Mouse (Mus musculus) retina, embryonic 14.5 days (tissue): Measurements from ENCODE around the gene Cpne9.
A peak's percentile ranks its signal among the peaks of the same experiment; 100 is the strongest.

Source experiments
- DNase-seq: peaks from one replicate; pipeline ENCODE4 v3.0.0-alpha.2; 2015; ENCODE audit warnings: low spot score

The Cpne9 gene

DNA sequence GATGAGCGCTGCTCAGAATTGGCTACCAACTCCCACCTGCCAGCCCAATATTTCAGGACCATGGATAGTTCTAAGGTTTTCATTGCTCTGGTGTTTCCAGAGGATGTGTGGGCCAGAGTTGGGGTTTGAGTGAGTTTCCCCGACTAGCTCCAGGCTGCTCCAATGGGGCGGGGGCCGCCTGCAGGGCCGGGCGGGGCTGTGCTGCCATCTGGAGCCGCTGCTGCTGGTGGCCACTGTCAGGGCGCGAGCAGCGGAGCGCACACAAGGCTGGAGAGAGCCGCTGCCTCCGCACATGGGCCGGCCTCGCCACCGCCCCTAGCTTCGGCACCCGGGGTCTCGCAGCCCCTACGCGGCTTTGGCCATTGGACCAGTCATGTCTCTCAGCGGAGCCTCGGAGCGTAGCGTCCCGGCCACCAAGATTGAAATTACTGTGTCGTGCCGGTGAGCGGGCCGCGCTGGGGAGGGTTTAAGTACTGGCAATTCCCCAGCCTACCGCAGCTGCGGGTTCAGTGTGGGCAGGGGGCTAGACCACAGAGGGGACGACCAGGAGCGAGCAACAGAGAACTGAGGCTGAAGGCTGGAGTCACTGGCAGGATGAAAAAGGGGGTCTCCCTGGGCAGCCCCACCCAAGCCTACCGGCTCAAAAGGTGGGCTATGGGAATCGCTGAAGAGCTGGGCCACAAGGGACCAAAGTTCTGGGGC, at the start of gene Cpne9:
Cpne9 (plus strand) TSS at position 207 of the 702 bp plus-strand sequence.
- DNase-seq = peak; percentile 75

DNA sequence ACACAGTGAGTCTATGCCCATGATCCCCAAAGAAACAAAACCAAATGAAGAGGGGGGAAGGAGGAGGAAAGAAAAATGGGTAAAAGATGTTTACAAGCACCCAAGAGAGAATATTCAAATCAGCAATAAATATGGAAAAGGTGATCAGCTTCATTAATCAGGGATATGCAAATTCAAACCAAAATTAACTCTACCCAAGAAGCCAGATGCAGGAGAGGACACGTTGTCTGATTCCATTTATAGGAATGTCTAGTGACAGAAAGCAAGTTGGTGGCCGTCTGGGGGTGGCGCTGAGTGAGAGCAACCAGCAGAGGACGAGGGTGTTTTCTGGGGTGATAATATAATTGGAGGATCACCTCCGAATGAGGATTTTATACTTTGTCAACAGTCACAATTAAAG, 47.0 kb upstream of the Cpne9 start:
- no peak for DNase-seq

DNA sequence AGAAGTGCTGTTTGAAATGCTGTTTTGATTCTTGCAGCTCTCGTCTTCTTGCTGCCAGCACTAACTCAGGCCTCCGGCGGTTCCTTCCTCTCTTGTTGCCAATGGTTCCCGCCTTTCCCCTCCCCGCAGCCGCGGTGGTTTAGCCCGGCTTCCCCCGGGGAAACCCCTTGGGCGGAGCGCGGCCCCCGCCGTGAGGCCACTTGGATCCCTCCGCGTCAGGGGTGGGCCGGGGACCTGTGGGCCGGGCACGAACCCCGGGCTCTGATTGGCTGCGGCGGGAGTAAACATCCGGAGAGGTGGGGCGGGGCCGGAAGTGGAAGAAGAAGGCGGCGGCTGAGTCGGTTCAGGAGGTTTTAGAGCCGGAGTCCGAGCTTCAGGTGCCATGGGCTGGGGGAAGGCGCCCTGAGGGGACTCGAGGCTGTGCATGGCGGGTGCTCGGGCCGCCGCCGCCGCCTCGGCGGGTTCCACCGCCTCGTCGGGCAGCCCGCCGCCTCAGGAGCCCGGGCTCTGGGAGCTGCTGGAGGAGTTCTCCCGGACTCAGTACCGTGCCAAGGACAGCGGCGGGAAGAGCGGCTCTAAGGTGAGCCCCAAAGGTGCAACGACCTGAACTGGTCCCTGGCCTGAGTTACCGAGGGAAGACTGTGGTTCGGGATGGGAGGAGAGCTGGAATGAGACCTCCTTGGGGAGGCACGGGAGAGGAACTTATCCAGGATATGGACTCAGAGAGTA, 44.4 kb upstream of the Cpne9 start, which contains the start of gene Mtmr14:
Mtmr14 (plus strand) TSS at position 302 of the 729 bp plus-strand sequence.
- DNase-seq = peak; percentile 99

DNA sequence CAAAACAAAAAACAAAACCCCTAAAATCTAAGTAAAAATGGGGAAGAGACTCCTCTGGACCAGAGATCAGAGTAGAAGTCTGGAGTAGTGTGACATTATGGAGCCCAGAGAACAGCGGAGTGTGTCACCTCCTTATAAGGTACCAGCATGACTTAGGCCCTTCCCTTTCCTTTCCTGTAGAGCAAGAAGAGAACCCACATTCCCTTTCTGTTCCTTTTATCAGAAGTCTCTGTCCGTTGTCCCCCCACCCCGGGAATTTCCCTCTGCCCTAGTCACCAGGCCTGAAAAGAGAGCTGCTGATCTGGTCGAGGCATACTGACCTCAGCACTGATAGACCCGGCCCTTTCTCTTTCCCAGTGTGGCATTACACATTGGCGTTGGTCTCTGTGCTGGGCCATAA, 43.7 kb upstream of the Cpne9 start:
- no peak for DNase-seq

DNA sequence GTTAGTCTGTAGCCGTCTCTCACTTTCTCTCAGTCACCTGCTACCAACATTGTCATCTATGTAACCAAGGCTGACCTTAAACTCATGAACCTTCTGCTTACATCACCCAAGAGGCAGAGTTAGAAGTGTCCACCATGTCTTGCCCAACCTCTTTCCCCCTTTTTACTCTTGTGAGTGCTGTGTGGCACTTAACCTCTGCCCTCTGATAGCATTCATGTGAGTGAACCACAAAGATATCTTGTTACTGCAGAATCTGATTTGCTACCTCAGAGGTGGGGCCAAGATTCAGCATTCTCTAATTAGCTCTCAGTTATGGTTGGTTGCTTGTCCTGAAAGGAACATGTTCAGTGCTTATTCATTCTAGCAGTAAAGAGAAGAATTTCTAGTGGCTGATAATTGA, 39.4 kb upstream of the Cpne9 start:
- DNase-seq = no peak

DNA sequence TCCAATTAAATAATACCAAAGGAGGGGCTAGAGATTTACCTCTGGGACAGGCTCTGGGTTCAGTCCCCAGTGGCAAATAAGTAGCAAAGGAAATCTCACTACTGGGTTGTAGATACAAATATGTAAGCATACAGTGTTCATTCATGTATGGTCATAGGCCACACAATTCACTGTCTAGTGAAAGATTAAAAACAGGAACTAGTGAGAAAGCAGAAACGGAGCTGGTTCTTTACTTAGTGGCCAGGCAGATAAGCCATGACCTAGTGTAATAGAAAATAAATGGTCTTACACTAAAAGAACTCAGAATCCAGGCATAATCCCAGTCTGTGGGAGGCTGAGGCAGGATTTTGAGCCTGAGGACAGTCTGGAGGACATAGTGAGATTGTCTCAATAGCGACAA, 36.5 kb upstream of the Cpne9 start:
- no peak for DNase-seq

DNA sequence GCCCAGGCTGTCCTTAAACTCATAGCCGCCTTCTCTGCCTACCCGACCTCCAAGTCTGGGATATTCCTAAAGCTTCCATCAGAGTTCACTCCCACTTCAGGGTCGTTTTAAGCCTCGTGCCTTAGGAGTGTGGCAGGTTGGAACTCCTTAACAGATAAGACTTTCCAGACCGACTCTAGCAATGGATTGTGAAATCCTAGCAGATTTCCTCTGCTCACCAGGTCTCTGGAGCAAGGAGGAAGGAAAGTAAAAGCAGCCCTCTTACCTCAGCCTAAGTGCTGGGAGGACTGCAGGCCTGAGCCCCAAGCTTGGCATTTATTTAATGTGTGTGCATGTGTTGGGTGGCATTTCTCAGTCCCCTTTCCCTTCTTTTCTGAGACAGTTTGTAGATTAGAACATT, 31.3 kb upstream of the Cpne9 start:
- DNase-seq = no peak

DNA sequence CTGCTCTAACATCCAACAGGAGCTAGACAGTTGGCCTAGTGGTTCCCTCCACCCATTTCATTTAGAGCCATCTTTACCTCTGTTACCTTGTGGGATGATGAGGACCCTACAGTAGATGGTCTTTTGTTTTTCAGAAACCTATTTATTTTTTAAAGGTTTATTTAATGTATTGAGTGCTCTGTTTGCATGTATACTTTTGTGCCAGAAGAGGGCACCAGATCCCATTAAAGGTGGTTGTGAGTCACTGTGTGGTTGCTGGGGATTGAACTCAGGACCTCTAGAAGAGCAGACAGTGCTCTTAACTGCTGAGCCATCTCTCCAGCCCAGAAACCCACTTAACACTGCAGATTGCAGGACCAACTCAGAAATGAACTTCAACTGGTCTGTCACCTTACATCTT, 30.2 kb upstream of the Cpne9 start:
- no peak for DNase-seq

DNA sequence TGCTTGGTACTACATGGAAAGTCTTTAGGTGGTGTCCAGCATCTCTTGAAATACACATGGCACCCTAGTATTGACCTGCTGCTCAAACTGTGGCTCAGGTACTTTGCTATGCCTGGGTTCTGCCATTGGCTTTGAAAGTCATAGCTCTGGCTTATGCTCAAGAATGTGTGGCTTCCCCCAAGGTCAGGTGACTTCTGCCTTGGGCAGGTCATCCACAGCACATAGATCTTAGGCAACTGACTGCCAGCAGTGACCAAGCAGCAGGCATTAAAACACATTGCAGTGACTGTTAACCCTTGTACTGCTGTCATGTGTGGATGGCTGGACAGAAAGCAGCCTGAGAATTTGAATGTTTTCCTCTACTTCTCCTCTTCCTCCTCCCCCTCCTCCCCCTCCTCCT, 27.2 kb upstream of the Cpne9 start:
- no peak for DNase-seq

DNA sequence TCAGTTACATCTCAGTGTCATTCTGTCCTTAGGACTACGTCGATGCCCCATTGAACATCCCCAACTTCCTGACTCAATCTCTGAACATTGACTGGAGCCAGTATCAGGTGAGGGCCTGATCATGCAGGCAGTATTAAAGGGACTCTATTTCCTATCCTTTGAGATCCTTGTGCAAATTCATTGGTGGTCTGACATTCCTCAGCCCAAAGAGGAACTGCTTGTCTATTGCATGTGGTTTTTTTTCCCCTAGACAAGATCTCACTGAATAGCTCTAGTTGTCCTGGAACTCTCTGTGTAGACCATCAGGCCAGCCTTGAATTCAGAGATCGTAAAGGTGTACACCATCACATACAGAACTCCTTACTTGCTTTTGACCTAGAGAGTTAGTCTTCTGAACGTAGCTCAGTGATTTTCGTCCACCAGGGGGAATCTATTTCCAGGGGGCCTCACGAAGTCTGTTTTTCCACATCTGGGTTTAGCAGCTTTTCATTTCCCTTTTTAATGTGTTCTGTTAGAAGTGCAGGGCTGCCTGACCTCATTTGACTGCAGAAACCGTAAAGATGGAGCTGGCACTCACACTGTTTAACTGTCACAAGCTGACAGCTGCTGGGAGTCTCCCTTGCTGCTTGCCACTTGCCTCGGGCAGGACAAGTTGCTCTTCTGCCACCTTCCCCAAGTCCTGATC, 20.8 kb upstream of the Cpne9 start:
- DNase-seq = no peak

DNA sequence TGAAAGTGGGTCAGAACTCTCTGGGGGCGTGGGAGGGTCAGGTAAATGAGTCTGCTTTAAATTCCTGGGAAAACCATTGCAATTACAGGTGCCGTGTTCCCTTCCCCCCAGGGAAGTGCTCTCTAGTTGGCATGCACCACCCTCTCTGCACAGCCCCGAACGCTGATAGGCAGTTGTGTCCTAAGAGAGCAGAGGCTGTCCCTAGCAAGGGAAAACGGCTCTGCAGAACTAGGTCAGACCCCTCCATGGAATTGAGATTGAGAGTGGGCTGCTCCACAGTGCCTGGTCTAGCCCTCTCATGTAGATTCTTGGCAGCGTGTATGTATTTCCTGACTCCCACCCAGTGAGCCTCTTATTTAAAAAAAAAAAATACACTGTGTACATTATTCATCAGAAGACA, 18.6 kb upstream of the Cpne9 start:
- no peak for DNase-seq

DNA sequence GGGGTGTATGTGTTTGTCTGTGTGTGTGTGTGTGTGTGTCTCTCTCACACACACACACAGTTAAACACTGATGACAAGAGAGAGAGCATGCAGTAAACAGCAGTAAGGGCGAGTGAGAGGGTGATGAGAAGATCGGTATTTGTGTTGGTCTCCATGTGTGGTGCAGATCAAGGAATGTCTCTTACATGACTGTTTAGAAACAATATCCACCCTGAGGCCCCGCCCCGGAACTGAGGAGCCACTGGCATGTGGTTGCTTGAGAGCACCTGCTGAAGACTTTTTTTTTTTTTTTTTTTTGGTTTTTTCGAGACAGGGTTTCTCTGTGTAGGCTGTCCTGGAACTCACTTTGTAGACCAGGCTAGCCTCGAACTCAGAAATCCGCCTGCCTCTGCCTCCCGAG, 17.7 kb upstream of the Cpne9 start:
- no peak for DNase-seq

DNA sequence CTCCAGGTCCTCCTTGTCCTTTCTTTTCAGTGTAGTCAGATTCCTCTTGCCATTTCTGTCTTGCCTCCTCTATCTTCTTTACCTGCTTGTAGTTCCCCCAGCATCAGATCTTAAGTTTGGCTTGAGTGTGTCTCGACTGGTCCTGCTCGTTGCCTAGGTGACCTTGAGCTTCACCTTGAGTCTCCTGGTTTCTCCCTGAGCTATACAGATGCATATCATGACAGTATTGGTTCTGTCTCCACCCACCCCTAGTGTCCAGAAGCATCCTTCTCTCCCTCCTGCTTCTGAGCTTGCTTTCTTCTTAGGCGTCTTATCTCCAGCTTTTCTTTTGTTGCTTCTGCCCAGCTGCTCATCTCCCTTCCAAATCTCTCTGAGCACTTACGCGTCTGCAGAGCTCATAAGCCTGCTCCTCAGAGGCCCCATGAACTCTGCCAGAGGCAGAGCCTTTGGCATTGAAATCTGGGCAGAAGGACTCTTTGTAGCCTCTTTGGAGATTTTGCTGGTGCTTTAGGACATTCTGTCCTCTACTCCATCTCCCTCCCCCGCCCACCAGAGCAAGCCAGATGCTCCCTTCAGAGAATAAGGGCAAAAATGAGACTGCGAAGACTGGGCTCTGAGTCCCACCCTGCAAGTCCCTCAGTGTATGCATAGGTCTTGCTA, 15.0 kb upstream of the Cpne9 start:
- DNase-seq = no peak

DNA sequence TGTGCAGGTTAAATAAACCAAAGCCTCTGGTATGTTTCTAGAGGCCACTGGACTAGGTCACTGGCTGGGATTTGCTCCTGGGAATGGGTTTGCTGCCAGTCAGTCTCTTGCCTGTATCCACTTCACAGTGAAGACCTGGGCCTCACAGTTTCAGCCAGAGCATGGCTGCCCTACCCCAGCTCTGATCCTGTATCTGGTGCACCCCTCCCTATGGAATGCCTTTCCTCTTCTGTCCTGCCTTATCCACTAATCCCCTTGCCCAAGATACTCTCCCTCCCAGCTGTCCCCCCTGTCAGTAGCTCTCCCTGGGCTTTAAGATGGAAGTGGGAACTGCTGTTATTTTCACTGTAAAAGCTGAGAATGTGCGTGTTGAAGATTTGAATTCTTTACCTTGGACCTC, 14.1 kb upstream of the Cpne9 start:
- no peak for DNase-seq

DNA sequence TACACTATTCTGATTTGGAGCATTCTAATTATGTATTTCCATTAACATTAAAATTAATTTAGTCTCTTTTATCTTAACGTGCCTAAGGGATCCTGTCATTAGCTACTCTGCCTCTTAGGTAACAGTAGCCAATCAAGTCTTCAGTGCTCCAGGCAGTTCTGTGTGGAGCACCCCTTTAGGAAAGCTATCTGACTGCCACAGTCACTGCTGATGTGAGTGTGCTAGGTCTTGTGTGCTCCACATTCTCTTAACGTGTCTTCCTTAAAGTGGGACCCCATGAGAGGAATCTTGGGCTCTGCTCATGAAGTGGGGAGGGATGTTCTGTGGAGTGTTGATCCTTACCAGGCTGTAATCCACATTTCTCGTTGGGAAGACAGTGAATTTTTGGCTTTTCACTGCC, 9.7 kb upstream of the Cpne9 start:
- no peak for DNase-seq

DNA sequence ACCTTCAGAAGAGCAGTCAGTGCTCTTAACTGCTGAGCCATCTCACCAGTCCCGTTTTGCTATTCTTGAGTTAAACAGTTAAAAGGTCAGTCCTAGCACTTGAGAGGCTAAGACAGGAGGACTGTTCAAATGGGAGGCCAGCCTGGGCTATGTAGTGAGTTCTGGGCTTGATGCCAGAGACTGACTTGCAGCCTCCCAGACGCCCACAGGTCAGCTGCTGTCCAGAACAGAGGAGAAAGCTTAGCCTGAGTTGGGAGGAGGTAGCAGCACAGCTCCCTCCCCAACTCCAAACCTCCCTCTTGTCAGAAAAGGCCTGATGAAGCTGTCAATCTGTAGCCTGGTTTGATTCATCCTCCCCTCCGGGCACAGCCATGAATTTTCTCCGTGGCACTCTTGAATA, 5.3 kb upstream of the Cpne9 start:
- no peak for DNase-seq

DNA sequence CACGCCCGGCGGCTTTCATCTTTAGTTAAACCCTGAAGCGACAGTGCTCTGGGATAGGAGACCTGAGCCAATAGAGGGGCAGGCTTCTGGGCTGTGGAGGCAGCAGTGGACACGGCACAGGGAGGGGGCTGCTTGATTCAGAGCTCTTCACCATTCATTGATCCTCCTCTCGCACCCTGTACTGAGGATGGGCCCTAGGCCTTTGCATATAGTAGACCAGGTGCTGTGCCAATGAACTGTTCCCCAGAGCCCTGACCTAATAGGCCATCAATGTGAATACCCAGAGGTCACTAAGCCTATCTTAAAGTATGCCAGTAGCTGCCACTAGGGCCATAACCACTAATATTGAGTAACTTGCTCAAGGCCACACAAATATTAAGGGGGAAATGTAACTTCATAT, 431 bp upstream of the Cpne9 start:
- peak; percentile 12 for DNase-seq

DNA sequence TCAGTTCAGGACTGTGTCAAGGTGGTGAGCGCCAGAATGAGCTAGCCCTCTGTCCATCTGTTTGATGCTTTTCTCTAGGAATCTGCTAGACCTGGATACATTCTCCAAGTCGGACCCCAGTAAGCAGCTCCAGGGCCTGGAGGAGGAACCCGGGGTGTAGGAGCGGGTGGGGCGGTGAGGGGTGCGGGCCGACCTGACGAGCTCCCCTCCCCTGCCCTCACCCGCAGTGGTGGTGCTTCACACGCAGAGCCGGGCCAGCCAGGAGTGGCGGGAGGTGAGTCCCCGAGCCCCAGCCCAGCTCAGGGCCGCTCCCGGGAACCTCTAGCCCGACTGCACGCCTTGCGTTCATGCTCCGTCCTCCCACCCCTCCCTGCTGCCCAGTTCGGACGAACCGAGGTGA, 862 bp downstream of the Cpne9 start:
- DNase-seq = peak; percentile 21

DNA sequence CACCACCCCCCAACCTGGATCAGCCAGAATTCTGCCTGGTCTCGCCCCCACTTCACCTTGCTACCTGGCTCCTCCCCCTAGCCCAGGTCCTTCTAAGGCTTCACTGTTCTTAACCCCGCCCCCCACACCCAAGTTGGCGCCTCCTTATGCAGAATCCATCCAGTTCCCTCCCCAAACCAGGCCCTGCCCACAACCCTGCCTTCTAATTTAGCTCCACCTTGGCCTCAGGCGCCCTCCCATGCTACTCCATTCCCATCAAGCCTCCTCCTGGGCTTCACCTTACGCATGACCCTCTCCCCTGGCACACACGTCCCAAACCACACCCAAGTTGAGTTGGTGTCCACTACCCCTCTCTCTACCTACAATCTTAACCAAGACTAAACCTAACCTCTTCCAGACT, 1.4 kb downstream of the Cpne9 start:
- no peak for DNase-seq

DNA sequence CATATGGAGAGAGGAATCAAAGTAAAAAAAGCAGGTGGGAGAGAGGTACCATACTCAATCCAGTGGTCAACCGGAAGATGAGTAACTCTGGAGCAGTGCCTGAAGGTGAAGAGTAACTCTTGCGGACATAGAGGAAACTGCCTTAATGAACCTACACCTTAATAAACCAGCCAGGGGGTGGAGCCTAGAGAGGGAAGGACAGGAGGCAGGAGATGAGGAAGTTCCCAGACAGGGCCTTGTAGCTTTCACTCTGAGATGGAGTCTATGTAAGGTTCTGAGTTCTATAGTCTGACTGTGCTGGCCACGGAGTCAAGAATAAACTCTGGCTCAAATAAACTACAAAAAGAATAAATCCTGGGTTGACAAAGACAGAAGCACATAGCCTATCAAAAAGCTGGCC, 2.8 kb downstream of the Cpne9 start:
- DNase-seq = no peak

DNA sequence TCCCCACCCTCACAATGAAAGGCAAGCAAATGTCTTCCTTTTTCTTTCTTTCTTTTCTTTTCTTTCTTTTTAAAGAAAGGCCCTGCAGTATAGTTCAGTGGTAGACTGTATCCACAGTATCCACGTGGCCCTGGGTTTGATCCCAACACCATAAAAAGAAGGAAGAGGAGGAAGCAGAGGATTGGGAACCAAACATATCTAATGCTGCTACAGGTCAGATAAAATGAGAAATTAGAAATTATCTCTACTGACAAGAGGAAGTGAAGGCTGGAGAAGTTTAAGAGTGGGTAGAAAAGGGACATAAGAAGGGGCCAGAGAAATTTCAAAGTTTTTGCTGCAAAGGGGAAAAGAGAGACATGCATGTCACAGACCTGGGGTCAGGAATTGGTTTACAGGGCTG, 4.2 kb downstream of the Cpne9 start:
- DNase-seq = no peak

DNA sequence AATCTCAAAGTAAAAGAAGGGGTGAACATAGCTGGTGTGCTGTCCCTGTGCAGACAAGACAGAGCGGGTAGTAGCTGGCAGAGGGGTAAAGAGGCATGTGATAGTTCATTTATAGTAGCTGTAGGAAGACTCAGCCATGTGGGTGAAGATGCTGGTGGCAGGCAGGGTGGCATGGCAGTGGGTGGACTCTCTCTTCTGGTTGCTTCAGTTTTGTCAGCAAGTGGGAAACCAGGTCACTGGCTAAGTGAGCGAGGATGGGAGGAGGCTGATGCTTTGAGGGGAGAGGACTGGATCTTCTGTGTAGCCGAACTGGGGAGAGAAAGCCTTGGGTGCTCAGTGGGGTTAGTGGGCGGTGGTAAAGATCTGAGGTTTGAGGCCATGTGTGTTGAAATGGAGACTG, 5.1 kb downstream of the Cpne9 start:
- no peak for DNase-seq

DNA sequence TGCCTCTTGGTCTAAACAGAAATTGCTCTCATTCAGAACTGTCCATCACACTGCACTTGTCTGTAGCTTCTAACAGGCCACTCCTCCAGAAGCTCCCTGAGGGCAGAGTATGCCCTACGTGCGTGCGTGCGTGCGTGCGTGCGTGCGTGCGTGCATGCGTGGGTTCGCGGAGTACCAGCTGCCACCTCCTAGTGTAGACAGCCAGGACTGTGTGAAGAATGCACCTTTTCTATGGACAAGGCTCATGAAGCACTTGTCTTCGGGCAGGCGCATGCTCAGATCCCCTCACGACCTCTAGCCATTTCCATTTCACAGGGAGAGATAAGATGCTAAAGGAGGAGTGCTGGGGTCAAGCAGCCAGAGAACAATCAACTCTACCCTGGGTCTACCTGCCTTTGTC, 7.2 kb downstream of the Cpne9 start:
- no peak for DNase-seq
